Mouse (Mus musculus) hindlimb bud, embryonic 11.5 days (tissue): ENCODE measurements around the gene Stat3.

Experiments used
- DNase-seq: peaks from one replicate; pipeline ENCODE4 v3.0.0-alpha.2; 2012; ENCODE audit warnings: low read depth, low spot score; ENCODE audit errors: extremely low spot score

The Stat3 gene

GRCm38 (mm10) chr11:100857960-100858359, 81.4 kb downstream of the Stat3 start:
- DNase-seq: no peak

DNA sequence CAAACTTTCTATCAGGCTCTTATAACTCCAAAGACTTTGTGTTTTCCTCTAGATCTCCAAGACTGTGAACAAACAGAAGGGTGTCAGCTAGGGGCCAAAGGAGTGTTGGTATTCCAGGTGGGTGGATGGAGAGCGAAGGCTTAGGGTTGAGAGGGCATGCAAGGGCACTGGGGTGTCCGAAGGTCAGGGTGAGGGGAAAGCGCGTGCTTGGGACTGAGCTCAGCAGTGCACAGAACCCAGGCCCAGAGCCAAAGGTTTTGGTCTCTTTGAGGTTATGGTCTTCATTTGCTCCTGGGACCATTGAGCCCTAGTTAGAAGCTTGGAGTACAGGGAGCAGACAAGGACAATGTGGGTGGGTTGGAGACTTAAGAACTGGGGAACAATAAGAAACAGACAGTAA, 84.2 kb downstream of the Stat3 start:
- no peak for DNase-seq

DNA sequence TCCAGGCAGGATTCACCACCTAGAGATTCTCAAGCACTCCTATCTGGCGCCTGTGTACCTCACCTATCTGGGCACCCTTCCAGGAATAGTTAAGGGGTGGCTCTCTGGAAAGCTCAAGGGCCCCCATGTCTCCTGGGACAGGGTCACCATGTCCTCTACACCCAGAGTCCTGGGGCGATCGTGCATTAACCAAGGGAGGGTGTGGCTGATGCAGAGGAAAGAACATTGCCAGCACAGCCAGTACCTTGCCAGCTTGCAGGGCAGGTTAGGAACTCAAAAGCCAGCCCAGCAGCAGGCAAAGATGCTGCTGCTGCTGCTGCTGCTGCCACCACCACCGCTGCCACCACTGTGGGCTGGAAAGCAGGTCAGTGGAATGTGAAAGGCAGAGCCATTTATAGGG, 85.1 kb downstream of the Stat3 start:
- DNase-seq: no peak

- no peak for DNase-seq
These were observed 86.3 kb downstream of the Stat3 start for GRCm38 (mm10) chr11:100853018-100853417.

- DNase-seq: no peak
These were observed 87.3 kb downstream of the Stat3 start for GRCm38 (mm10) chr11:100852088-100852487.

DNA sequence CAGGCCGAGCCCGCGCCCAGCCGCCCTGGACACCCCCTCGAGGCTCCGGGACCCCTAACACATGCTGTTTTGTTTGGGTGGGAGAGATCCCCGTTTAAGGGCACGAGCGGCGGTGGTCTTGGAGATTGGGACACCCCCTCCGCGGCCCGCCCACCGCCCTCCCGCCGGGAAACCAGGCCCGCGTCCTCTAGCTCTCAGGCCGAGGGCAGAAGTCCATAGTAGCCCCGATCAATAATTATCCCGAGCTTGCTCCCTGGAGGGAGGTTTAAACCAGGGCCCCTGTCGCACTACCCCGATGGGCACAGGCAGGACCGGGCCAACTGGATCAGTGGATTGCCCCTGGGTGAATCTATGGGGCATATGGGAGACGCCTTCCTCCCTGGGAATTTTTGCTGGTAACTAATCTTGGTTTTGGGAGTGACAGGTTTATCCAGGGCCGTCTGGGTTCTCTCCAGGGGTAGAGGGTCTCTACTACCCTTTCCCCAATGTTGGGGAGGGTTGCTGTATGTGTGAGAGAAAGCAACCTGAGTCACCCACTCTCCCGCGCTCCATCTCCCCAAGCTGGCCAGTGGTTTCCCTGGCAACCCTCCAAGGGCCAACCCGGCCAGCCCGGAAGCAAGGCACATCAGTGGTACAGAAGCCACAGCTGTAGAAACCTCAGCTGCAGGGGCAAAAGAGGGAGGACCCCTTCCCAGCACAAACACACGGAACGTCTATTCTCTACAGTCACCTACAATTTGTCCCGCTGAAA, 88.4 kb downstream of the Stat3 start:
- DNase-seq: no peak

- DNase-seq: no peak
These were observed 89.1 kb downstream of the Stat3 start, which contains the start of gene Stat5b for GRCm38 (mm10) chr11:100850038-100850777. Gene Stat5b (minus strand): TSS chr11:100850724.

GRCm38 (mm10) chr11:100849456-100850037, 89.8 kb downstream of the Stat3 start:
- DNase-seq: no peak

DNA sequence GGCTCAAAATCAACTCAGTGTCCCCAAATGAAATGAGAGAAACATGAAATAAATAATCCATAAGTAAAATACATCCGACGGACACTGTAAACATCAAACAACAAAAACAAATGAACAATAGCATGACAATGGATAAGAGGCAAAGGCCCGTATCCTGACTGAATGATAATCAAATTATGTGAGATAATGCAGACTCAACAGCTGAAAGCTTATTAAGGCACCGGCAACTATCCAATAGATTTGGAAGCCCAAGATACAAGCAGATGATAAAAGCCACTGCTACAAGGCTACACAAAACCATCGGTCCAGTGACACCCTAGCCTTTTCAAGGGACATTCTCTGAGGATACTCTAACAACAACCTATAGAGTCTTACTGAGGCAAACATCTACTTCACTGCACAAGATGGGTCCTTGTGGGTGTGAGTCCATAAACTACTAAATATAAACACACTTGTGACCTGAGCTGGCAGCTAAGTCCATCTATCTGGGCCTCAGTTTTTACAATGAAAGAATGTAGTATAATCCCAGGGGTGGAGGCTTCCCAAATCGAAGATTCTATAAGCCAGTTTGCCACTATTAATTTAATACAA, 90.5 kb downstream of the Stat3 start:
- DNase-seq: no peak

DNA sequence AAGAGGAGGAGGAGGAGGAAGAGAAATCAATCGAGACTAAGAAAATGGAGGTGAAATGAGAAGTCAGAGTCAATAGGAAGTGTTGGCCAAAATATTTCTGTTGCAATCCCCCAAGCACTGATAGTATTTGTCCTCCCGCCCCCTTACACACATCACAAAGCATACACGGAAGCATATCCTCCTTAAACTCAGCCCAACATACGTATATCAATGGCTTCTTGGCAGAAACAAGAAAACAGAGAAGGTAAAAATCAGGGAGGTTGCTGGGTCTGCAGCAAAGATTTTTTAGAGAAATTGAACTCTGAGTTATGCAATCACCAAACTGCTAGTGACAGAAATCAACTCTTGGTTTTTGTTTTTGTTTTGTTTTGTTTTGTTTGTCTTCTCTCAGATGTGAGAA, 91.3 kb downstream of the Stat3 start:
- DNase-seq: no peak

- no peak for DNase-seq
These were observed 91.8 kb downstream of the Stat3 start for GRCm38 (mm10) chr11:100847572-100847971.

DNA sequence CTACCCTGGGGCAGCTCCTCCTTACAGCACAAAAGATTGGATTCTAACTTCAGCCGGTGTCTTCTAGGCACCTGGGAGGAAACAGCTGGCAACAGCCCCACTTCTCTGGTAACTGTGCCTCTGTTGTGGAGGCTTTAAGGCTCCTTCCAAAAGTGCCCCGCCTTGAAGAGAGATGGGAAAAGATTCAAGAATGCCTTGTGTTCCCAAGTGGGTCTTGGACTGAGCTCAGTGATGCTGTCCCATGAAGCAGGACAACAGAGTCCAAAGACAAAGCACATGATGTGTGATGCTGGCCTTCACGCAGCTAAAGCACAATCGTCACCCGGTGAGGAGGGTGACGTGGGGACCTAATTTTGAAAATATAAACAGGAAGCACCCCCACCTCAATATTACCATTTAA, 93.5 kb downstream of the Stat3 start:
- DNase-seq: no peak

DNA sequence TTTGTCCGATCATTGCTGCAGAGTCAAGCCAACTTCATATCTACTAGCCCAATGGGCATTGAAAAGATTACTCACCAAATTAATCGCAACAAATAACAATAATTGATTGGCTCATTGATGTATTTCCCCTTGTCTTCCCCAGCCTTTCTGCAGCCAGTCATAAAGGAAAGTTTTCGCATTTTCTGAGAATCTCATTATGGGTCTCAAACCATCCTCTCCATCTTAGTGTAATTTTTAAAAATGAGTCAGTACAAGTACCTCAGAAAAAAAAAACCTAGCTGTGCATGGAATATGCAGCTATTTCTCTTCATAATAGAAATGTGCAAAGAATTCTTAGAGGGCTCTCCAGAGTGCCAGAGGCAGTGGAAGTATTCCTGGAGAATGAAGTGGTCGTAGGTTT, 95.2 kb downstream of the Stat3 start:
- no peak for DNase-seq

DNA sequence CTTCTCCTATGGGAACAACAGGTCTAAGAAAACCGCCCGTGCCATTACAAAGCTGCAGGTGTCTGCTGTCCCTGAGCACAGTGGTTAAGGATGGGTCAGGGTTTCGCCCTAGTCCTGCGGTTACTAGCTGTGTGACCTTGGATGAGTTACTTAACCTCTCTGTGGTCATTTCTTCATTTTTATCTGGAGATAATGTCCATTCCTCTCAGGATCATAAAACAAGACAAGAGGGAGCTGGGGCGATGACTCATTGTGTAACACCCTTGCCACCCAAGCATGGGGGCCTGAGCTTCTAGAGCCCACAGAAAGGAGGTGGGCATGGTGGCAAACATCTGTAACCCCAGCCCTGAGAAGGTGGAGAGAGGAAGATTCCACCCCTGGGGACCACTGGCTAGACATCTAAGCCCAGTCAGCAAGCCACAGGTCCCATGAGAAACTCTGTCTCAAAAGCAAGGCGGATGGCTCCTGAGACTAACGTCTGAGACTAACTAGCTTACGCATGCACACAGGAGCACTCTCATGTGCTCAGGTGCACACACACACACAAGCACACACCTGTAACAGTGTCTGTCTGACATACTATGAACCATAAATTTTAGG, 96.2 kb downstream of the Stat3 start:
- no peak for DNase-seq

DNA sequence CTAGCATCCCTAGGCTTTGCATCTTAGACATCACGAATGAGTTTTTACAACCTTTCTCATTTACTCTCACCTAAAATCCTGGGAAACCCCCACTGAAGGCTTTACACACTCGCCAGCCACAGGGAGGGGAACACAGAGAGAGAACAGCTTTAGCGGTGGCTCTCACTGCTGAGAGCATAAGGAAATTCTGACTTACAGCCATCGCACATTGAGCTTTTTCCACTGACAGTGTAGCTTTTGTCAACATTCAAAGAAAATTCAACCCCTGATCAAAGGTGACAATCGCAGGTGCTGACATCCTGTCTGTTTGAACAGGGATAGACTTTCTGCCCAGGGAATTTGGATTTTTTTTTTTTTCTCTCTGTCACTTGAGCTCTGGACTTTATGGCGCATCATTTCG, 97.3 kb downstream of the Stat3 start:
- no peak for DNase-seq

GRCm38 (mm10) chr11:100840866-100841265, 98.5 kb downstream of the Stat3 start:
- DNase-seq: no peak

GRCm38 (mm10) chr11:100839523-100839922, 99.8 kb downstream of the Stat3 start:
- no peak for DNase-seq

- no peak for DNase-seq
These were observed 100.4 kb downstream of the Stat3 start for GRCm38 (mm10) chr11:100838894-100839293.

DNA sequence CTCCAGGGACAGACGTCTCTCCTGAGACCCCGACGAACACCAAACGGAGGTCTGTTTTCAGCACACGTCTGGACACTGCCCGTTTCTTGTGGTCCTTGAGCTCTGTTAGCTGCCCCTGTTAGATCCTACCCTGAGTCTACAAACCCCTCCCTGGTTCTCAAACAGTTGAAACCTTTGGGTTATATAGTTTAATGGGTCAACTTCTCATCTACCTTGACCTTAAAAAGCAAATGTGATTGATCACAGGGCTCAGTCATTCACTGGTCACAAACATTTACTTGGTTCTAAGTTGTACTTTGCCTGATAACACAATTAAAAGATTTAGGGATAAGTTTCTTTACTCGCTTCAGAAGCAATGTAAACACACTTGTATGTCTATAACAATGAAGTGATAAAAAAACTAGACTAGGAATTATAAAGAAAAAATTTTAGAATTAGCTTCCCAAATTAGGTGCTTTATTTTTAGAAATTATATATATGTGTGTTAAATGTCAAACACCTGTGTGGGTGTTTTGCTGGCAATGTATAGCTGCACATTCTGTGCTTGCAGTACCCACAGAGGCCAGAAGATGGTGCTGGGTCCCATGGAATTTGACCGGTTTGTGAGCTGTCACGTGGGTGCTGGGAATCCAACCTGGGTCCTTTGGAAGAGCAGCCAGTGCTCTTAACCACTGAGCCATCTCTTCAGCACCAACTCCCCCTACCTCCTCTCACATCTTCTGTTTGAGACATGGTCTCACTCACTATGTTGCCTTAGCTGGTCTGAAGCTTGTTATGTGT, 102.2 kb downstream of the Stat3 start:
- DNase-seq: no peak
